Mouse (Mus musculus) ES-E14 (cell line): ENCODE measurements at regions not wholly inside any gene's neighbourhood (a gene's known extent, or its start where the extent isn't known, plus 50 kb on each side); places are given as distances from the start of the nearest gene placed in this dataset.

Experiments used
- CHD2 ChIP-seq: IDR thresholded peaks from 2 replicates; pipeline ENCODE4 v1.6.1; 2014; ENCODE audit warnings: mild to moderate bottlenecking, low read depth, low read length, inconsistent platforms
- HCFC1 ChIP-seq: IDR thresholded peaks from 2 replicates; pipeline ENCODE4 v1.6.1; 2012; ENCODE audit warnings: low read length, inconsistent platforms, borderline replicate concordance; ENCODE audit not compliant: insufficient read depth
- MAFK ChIP-seq: IDR thresholded peaks from 2 replicates; pipeline ENCODE4 v1.6.1; 2014; ENCODE audit warnings: mild to moderate bottlenecking, low read depth, low read length, inconsistent platforms; ENCODE audit not compliant: insufficient read depth
- ZC3H11A ChIP-seq: IDR thresholded peaks from 2 replicates; pipeline ENCODE4 v1.6.1; 2012; ENCODE audit warnings: low read depth, mild to moderate bottlenecking, inconsistent platforms, low read length, borderline replicate concordance
- ZNF384 ChIP-seq: IDR thresholded peaks from 2 replicates; pipeline ENCODE4 v1.6.1; 2012; ENCODE audit warnings: low read depth, low read length, inconsistent platforms

GRCm38 (mm10) chr9:101641524-101641923 is 220.1 kb upstream of the 9630041A04Rik start:
- TF ChIP-seq CHD2 = no peak
- TF ChIP-seq ZC3H11A = no peak
- TF ChIP-seq HCFC1 = no peak
- no peak for TF ChIP-seq ZNF384
- no peak for TF ChIP-seq MAFK
